Mouse (Mus musculus) CD4-positive naive resting alpha-beta T cell, adult 76 days (primary cell): ENCODE results near the gene Mrpl18. TPM values are rescaled to one million over a fixed set of nuclear protein-coding genes. Genes with fewer than 3 reads are reported as not detected.

Source experiments
- total RNA-seq: library from RNA; stranded (reverse); gene quantifications from one replicate; pipeline ENCODE4 v1.2.4, GENCODE M21; 2023

The Mrpl18 gene
- 36.7 TPM for total RNA-seq

DNA sequence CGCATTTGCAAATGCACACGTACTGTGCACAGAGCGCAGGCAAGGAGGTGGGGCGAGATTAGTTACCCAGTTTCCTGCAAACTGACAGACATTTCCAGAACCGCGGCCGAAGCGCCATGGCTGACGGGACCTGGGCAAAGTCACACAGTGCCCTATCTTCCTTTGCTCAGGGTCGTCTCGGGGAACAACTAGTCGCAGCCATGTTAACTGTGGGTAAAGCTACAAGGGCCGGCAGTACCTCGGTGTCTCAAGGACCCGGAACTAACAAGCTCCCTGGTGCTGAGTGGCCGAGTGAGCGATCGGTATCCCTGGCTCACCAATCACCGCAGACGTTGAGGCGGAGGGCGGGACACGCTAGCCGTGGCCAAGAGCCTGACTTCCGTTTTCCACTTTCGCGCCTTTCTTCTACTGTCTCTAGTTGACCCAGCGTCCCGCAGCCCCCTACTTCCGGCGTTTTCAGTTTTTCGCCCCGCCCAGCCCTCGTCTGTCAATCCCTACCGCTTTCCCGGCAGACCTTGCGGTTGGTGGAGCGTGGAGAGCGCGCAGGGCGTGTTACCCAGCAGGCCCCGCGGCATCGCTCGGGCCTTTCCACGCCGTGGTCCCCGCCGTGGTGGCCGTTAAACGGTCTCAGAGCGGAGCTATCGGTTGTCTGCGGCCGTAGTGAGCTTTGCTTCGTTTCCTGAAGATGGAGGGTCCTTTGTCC is at the start of gene Mrpl18:
Mrpl18 (minus strand) TSS at position 465 of the 703 bp plus-strand sequence.

DNA sequence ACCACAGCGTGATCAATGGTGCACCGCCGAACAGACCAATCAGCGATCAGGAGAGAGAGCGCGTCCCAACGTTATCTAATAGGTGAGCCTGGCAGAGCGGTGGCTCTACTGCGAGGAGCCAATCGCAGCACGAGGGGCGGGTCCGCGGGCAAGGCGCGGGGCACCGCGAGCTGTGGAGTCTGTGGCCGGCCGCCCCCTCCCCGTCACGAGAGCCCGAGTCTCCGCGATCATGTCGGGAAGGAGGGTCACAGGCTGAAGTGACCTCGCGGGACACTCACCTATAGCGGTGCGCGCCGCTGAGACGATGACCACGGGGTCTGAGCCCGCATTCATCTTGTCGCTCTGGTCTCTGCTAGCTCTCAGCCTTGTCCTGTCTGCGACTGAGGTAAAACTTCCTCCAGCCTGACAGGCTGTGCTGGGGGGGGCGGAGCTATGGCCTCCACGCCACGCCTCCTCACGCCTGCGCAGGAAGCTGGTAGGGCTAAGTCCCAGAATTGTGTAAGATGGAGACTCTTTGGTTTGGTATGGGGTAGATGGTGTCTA is 44.3 kb upstream of the Mrpl18 start, which contains the start of gene Acat2:
Acat2 (minus strand) TSS at position 417 of the 543 bp plus-strand sequence.

GRCm38 (mm10) chr17:12940151-12940805 is 24.1 kb upstream of the Mrpl18 start, which contains the start of gene Acat3:
Acat3 (minus strand) TSS chr17:12940600.

GRCm38 (mm10) chr17:12915488-12915880 is 661 bp downstream of the Mrpl18 start, which contains the start of gene Tcp1:
Tcp1 (plus strand) TSS chr17:12915701.

DNA sequence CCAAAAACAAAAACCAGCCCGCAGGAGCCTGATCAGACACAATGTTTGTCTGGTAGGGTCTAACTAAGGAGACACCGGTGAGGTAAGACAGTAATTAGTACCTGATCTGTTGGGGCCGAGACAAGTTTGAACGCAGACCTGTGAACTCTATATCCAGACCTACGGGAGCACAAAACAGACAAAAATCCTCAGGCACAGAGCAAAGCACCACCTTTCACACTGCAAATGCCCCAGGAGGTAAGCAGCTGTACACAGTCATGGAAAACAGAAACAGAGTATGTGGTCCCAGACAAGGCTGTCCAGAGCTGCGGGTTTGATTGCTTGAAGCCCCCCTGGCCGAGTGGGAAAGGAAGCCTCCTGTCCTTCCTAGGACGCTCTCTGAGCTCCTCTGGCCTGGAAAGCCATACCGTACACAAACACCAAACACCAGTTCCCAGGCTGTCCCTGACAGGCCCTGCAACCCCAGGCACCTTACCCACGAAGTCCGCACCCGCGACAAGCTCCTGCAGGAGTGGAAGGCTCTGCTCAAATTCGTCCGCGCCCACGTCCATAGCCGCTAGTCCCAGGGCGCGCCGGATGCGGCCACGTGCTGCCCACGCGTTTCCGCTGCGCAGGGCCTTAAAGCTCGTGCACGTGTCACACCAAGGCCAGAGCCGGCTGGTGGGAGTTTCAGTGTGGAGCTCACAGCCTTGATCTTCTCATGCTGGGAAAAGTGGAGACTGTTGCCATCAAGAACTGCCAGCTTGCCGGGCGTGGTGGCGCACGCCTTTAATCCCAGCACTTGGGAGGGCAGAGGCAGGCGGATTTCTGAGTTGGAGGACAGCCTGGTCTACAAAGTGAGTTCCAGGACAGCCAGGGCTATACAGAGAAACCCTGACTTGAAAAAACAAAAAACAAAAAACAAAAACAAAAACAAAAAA is 6.5 kb downstream of the Mrpl18 start, which contains the start of gene Pnldc1:
Pnldc1 (minus strand) TSS at position 870 of the 920 bp plus-strand sequence.

DNA sequence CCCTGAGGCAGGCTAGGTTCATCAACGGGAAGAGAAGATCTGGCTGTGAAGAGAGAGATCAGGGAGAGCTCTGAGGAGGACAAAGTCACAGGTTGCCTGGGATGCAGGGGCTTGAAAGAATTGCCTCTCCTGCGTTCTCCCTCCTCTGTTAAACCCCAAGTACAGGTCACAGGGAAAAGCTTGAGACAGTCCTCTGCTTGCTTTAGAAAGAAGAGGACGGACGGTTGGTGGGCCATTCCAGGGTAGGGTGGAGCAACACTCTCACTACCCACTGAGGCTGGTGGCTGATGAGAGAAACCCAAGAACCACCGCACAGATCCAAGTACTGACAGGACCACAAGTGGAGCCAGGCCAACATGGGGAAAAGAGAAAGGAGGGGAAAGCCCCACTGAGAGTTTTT is 40.4 kb downstream of the Mrpl18 start, which contains the start of gene Mrgprh:
Mrgprh (plus strand) TSS at position 301 of the 400 bp plus-strand sequence.

GRCm38 (mm10) chr17:12868043-12868442 is 48.1 kb downstream of the Mrpl18 start, which contains the start of gene Mas1:
Mas1 (minus strand) TSS chr17:12868143.

Other genes with a start within 250 kb of the Mrpl18 start
- gene Slc22a1, start 240.5 kb downstream of the Mrpl18 start, total RNA-seq: not detected
- gene Igf2r, start 146.7 kb downstream of the Mrpl18 start, total RNA-seq: 37.3 TPM
- not detected for gene Mas1, start 48.2 kb downstream of the Mrpl18 start, total RNA-seq
- not detected for gene Mrgprh, start 40.3 kb downstream of the Mrpl18 start, total RNA-seq
- 2.2 TPM for gene Pnldc1, start 6.1 kb downstream of the Mrpl18 start, total RNA-seq
- 185 TPM for gene Tcp1, start 644 bp downstream of the Mrpl18 start, total RNA-seq
- not detected for gene Acat3, start 24.3 kb upstream of the Mrpl18 start, total RNA-seq
- 18.7 TPM for gene Acat2, start 44.4 kb upstream of the Mrpl18 start, total RNA-seq
- 120 TPM for gene Wtap, start 77.8 kb upstream of the Mrpl18 start, total RNA-seq
- 58.1 TPM for gene Sod2, start 90.5 kb upstream of the Mrpl18 start, total RNA-seq
- not detected for gene Gpr31b, start 136.0 kb upstream of the Mrpl18 start, total RNA-seq
- gene Tcp10b, start 144.8 kb upstream of the Mrpl18 start, total RNA-seq: not detected
- 0.23 TPM for gene Unc93a, start 215.5 kb upstream of the Mrpl18 start, total RNA-seq